Mouse (Mus musculus) thymus, postnatal 36 days (tissue): Measurements from ENCODE around the gene Ppp1r13l.

Experiments used
- DNase-seq, 2 experiments: peaks; one replicate each; pipeline ENCODE4 v3.0.0; 2022; ENCODE audit warnings: mixed read lengths in 2 of 2

Gene Ppp1r13l

DNA sequence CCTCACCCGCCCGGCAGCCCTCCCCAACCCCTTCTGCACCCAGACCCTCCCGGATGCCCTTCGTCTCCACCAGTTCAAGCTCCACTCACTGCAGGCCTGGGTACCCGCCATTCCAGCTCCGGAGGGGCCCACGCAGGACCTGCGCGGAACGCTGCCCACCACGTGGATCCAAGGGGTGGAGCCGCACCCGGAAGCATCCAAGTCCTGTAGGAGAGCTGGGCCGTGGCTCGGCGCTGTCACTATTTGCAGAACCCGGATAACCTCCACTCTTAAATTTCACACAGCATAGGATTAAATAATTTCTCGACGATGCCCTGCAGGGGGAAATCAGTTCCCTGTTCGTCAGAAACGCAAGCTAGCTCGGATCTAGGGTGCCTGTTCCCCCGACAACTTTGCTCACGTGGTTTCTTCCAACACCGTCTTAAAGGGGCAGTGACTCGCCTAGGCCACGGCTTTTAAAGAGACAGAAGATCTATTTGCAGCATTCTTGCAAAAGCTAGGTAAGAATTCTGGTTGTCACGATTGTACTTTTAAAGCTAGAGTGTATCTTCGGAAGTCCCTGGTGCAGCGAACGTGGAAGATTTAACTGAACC lies at the start of gene Ppp1r13l, which contains the start of gene Cd3eap:
Ppp1r13l (plus strand) TSS at position 451 of the 593 bp plus-strand sequence.
Cd3eap (minus strand) TSS at position 185 of the 593 bp plus-strand sequence.
- peak; percentile 81 to 82 for DNase-seq

DNA sequence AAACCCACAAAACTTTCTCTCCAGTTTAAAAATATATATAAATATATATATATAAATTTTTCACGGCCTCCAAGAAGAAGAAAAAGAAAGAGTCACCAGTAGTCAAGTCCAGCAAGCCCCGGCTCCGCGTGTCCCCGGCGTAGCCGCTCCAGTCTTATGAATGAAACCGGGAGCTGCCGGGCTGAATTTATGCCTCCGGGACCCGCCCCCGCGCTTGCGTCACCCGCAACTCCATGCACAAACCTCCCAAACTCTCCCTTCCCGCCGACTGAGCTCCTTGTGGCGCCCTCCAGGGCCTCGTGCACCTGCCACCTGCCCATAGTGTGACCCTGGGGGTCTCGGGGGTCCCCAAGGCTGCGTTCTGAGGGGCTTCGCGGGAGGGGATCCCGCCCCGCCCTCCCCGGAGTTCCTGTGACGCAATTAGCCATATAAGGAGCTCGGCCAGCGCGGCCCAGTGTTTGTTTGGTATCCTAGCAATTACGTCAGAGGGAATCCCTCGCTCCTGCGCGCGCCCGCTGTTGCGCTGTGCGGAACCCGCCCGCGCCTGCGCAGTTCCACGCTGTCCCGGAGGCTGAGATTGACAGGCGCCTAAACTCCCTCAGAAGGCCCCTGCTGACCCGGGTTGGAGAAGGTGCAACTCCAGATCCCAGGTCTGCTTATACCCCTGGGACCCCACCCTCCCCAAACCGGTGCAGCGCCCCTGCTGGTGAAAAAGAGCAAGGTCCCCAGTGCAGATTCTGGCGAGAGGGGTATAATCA lies 49.5 kb upstream of the Ppp1r13l start, which contains the start of gene Fosb:
Fosb (minus strand) TSS at position 168 of the 758 bp plus-strand sequence.
- peak; percentile 89 to 93 for DNase-seq

DNA sequence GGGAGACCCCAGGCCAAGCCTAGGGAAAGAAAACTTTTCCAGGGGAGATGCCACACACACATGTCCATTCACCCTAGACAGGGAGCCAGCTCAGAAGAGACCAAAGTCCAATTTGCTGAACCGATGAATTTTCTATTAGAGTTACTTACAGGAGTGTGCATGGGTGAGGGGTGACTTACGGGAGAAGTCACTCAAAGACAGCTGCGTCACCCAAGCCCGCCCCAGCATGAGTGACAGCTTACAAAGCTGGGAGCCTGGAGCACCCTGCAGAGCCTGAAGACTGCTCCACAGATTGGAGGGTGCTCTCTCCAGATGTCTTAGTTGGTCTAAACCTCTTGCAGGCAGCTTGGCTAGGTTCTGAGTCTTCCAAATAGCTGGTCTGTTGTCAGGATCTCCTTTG lies 47.6 kb upstream of the Ppp1r13l start:
- DNase-seq = no peak

DNA sequence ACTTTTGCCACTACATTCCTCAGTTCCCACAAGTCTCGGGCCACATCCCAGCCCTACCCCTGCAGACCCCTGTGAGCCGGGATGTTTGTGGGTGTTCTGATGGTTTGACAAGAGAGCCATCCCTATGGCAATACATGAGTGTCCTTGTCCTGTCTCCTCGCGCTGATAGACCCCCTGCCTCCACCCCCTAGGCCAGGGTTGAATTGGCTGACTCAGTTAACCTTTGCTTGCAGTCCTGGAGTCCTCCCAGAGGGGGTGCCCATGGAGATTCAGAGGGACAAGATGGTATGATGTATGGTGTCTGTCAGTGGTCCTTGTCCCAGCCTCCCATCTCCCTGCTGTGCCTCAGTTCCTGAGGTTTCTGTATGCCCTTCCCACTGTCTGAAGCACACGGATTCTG lies 45.5 kb upstream of the Ppp1r13l start:
- no peak for DNase-seq

DNA sequence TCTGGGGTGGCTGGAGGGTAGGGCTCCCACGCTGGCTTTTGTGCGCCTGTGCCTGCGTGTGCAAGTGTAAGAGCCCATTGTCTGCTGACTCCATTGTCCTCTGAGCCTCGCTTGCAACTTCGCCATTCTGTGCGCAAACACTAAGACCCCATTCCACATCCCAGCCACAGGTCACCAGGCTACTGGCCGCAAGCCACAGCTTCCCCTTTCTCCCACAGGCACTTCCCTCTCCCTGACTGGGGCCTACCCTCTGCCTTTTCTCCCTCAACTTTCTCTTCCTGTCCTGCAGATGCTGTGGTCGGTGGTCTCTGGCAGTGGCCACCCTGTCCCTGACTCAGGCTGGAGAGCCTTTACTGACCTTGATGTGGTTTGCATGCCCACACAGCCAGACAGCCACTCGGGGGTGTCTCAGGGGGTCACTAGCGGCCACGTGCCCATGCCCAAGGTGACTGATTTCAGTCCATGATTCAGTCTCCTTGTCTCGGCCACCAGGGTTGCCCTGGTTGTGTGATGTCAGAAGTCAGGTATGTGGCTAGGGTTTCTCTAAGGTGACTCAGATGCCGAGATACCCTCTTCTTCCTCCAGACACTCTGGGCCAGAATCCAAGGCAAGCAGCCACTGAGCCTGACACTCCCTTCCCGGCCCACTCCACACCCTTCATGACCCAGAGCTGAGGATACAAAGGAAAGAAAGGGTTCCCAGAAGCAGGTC lies 42.9 kb upstream of the Ppp1r13l start:
- no peak for DNase-seq

DNA sequence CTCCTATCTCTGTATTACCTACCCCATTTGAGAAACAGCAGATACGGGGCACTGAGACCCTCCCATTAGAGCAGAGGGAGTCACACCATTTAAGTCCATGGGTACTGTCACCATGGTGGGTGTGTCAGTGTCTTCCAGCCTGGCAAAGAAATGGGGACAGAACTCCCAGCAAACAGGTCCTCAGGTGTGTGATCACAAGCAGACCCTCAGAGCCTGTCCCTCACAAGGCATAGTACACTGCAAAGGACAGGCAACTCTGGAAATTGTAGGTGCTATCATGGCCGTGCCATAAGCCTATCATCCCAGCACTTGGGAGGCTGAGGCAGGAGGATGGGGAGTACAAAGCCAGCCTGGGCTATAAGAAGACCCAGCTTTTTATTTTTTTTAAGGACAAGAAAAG lies 41.3 kb upstream of the Ppp1r13l start:
- no peak for DNase-seq

DNA sequence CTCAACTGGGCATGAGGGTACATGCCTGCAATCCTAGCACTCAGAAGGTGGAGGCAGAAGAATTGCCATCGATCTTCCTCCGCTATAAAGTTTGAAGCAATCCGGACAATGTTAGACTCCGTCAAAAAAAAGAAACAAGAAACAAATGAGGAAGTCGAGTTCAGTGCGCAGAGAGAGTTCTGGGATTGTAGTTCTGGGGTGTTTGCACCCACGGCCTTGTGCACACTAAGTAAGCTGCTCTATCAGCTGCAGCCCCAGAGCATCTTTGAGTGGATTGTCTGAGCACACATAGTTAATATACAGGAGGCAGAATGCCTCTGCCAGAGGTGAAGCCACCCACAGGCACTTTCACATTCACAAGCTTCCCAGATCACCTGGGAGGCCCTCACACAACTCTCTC lies 40.9 kb upstream of the Ppp1r13l start:
- DNase-seq = no peak

DNA sequence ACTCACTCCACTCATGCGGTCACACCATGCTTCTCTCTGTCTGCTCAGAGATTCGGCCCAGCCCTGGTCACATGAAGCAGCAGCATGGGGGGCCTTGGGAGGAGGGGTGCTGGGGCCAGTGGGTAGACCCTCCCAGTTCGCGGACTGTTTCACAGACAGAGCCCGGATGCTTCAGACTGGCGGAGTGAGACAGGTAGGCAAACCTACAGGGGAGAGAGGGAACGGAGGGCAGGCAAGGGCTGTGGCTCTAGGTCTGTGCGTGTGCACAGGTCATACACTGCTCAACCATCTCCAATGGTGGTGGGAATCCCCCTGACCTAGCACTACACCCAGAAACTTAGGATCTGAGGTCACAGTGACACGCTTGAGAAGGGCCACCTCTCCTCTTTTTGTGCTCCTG lies 40.1 kb upstream of the Ppp1r13l start:
- no peak for DNase-seq

DNA sequence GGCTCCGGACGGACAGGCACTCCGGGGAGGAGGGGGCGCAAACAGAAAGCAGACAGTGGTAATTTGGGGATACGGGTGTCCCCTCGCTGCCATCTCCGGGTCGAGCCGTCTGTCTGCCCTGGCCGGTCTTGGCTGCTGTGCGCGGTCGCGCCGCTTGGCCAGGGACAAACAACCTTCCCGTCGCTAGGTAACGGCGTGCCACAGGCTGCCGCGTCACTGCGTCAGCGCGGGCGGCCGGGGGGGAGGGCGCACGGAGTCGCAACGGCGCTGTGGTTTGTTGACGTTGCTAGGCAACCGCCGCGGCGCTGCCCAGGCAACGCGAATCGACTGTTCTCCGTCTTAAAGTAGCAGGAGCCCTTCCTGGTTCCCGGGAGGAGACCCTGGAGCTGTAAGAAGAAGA lies 39.6 kb upstream of the Ppp1r13l start:
- peak; percentile 86 to 91 for DNase-seq

DNA sequence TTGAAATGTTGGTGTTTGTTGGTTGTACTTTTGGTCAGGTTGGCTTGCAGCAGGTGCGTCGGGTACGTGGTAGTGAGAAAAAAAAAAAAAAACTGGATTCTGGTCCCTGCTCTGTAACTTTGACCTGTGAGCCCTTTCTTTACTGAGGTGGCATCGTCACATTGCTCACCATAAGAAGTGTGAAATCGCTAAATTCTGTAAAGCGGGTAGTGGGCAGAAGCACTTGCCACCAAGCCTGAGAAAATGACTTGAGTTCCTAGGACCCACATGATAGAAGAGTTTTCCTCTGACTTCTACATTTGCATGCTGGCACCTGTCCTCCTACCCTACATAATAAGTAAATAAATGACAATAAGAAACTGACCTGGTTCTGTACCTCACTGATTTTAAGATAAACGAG lies 38.9 kb upstream of the Ppp1r13l start:
- no peak for DNase-seq

DNA sequence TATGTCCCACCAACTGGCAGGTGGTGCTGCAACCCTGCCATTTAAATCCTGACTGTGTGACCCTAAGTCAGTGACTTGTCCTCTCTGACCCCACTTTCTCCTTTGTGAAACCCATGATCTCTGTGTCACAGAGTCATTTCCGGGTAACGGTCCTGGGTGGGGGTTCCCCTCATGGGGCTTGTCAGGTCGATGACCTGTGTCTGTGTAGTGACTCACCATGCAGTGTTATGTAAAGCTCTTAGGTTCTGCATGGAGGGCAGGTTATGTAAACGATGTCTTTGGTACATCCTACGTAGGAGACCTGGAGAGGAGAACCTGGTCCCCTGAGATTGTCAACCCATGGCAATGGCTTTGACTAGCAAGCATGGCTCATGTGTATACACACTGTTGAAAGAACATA lies 38.1 kb upstream of the Ppp1r13l start:
- DNase-seq = no peak

DNA sequence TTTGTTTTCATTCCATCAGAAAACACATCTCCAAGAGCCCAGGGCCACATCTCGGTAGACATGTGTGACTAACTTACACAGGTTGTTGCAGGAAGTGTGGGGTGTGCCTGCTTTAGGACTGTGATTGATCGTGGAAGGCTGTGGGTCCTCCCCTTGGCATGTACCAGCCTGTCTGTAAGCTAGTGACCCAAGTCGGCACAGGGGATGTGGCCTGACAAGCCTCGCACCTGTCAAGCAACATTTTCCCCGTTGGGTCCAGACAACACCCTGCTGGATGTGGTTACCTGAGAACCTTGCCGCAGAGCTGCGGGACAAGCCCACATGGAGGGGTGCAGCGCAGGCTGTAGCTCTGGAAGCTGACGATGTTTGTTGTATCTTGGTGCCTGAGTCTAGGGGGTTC lies 37.1 kb upstream of the Ppp1r13l start:
- DNase-seq = no peak

DNA sequence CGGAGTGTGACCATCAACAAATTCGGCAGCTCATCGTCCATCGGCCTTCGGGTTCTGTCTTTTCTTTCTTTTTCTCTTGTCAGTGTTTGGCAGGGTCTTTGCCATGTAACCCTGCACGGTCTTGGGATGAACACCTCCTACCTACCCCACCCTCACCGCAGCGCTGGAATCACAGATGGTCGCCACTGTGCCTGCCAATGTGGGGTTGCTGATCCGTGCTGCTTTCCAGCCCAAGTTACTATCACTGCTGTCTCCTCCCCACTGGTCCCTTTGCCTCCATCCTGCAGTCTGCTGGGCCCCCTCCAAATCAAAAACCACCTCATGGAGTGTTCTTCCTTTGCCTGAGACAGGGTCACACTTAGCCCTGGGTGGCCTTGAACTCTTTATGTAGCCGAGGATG lies 35.3 kb upstream of the Ppp1r13l start:
- DNase-seq = no peak

DNA sequence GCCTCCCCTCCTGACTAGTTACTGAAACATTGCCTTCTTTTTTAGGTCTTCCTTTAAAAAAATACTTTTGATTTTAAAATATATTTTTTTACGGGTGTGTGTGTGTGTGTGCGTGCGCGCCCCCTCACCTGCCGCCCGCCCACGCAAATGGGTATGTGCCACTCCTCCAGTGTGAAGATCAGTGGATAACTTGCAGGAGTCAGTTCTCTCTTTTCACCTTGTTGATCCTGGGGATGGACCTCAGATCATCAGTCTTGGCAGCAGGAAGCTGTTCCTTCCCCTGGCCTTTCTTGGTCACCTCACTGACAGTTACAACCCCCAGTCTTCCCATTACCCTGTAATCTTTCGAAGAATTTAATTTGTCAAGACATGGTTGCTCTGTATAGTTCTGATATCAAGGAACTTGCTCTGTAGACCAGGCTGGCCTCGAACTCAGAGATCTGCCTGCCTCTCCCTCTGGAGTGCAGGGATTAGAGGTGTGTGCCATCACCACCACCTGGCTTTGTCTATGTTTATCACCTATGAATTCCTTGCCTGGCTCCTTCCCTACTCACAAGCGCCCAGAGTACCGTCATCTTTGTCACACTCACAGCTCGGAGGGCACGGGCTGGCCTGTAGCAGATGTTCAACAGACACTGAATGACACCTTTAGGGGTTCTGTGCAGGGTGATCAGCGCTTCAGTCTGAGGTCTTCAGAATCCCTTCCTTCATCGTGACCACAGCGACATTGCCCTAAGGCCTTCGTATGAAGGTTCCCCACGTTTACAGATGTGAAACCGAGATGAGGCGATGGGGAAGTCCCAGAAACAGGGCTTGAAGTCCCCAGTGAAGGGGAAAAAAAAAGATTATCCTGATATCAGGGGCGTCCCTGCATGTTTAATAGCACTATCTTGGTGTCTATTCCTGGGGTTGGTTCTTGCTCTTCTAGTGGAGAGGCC lies 34.0 kb upstream of the Ppp1r13l start:
- no peak for DNase-seq

DNA sequence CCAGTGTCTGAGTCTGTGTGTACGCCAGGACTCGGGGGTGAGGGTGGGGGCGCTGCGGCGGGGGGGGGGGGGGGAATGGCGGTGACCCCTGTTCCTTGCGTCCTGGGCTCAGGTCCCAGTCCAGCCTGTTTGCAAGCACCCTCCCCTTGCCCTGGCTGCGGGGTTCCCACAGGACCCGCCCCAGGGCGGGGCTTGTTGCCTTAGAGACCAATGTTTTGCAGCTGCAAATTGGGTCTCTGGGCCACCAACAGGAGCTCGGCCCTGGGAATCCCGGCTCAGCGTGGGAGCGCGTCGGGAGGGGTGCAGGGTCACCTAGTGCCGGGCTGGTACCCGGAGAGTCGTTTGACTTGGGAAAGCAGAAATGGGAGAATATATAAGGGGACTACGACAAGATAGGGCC lies 33.2 kb upstream of the Ppp1r13l start:
- peak in 1 of 2 experiments; percentile 51 for DNase-seq

DNA sequence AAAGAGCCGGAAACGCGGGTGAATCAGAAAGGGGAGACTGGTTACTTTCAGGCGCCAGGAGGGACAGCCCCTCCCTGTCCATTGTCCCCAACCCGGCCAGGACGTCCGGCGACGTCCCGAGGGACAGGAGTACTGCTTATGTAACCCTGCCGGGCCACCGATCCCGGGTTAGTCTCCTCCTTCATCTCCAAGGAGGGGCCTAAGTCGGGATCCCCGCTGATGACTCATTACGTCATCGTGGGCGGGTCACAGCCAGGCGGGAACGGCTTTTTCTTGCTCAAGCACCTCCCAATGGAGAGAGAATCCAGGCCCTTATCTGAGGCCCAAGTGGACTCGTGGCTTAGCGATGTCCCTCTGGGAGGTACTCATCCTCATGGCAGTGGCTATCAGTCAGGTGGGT lies 32.4 kb upstream of the Ppp1r13l start:
- no peak for DNase-seq

DNA sequence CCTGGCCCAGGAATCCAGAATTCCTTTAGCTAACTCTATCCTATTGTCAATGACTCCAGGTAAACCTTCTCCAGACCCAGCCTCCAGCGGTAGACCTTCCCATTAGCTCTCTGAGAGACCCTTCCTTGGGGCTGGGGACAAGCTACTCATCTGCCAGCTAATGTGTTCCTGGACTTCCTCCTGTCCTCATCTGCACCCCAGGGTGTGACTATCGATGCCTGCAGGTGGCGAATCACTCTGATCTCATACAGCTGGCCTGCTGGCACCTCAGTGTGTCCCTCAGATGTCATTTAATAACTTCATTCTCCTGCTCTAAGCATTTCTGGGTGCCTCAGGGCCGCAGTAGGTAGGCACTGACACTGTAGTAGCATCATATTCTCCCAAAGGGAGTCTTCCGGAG lies 31.8 kb upstream of the Ppp1r13l start:
- no peak for DNase-seq

DNA sequence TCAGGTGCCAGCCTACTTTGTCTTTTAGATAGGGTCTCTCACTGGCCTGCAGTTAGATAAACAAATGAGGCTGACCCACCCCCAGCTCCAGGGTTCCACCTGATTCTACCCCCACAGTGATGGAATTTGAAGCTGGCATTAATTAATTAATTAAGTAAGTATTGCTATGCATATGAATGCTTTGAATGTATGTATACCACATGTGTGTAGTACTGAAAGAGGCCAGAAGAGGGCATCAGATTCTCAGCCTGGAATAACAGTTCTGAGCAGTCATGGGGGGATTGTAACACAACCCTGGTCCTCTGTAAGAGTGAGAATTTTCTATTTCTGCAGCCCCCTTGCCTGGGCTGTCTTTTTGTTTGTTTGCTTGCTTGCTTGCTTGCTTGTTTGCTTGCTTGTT lies 31.1 kb upstream of the Ppp1r13l start:
- no peak for DNase-seq

DNA sequence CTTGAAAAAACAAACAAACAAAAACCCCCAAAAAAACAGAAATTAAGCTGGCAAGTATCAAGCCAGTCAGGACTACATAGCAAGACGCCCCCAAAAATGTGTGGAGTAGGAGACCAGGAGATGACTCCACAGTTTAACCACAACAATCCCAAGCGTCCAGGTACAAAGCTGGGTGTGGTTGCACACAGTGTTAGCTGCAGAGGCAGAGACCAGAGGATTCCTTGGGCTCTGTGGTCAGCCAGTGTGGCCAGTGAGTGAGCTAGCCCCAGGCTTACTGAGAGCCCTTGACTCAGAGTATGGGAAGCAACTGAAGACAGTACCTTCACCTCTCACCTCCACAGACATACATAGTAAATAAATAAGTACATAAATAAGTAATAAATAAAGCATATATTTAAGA lies 27.6 kb upstream of the Ppp1r13l start:
- no peak for DNase-seq

DNA sequence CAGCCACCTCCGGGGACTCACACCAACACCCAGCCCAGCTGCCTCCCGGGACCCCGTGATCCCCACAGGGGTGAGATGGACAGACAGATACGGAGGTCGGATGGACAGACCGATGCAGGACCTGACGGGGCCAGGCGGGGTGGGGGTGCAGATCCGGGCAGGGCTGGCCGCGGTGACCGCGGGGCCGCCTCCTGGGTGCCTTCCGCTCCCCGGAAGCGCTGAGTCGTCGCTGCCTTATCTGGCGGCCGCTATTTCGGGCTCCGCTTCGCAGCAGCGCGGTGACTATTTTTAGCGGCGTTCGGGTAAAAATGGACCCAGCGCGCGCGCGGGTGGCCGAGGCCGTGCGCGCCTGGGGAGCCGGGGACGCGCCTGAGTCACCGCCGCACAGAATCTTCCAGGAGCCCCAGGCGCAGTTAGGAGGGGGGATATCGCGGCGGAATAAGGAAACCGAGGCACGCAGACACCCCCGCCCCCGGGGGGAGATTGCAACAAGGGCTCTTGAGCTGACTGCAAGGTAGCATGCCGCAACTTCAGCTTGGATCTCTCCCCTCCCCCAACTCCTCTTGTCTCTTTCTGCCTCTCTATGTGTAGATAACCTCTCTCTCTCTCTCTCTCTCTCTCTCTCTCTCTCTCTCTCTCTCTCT lies 26.7 kb upstream of the Ppp1r13l start:
- DNase-seq = peak; percentile 46 to 62

DNA sequence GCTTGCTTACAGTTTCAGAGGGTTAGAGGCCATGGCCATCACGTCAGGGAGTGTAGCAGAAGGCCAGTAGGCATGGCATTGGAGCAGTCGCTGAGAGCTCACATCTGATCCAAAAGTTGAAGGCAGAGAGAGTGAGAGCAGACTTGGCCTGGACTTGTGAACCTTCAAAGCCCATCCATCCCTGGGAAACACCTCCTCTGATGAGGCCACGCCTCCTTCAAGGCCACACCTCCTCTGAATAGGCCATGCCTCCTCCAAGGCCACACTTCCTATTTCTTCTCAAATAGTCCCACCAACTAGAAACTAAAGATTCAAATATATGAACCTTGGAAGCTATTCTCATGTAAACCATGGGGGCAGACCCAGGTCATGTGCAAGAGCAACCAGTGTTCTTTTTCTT lies 24.0 kb upstream of the Ppp1r13l start:
- no peak for DNase-seq

DNA sequence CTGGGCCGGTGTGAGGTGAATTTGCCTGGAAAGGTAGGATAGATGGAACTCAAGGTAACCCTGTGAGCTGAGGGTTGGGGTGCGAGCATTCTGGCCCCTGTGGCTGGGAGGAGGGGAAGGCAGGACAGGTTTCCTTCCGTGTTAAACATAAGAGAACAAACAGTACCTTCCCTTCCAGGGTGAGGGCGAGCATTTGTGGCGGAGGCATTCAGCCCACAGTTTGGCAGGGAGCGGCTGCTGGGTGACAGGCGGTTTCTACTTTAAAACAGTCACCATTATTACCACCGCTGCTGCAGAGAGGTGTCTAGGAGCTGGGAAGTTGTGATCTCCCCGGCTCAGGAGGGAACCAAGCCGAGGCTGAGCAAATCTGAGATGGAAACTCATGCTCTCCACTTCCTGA lies 22.4 kb upstream of the Ppp1r13l start:
- DNase-seq = no peak
